Comparison of ENCODE assay signal across 27 mouse cellular contexts in genomic region chr13:31109231-31109630, GRCm38 (mm10).
"Had no signal": no experiment of that assay in that cellular context is flagged by ENCODE, and none has a peak within 500 bp of the region (broad histone marks: within the 10 kb centered on the region; RNA-seq: fewer than 3 reads in every experiment).

No protein-coding gene starts in this region.

- H3K27ac ChIP-seq: gastrocnemius, adult 2 months; heart, adult 2 months; heart, embryonic 13.5 days; heart, embryonic 15.5 days; hindbrain, embryonic 13.5 days; hindbrain, embryonic 15.5 days; hindbrain, postnatal 0 days; kidney, embryonic 15.5 days; kidney, postnatal 0 days; limb, embryonic 13.5 days; liver, embryonic 13.5 days; liver, embryonic 15.5 days had no signal

- H3K4me1 ChIP-seq: heart, embryonic 13.5 days; heart, embryonic 15.5 days; hindbrain, embryonic 13.5 days; hindbrain, embryonic 15.5 days; kidney, embryonic 15.5 days; limb, embryonic 13.5 days; liver, embryonic 13.5 days; liver, embryonic 15.5 days had no signal

- H3K4me2 ChIP-seq: heart, embryonic 11.5 days; heart, embryonic 13.5 days; heart, embryonic 15.5 days; hindbrain, embryonic 13.5 days; hindbrain, embryonic 15.5 days; kidney, embryonic 15.5 days; limb, embryonic 13.5 days; liver, embryonic 11.5 days; liver, embryonic 13.5 days; liver, embryonic 15.5 days had no signal

- ATAC-seq: hindbrain, postnatal 0 days; intestine, embryonic 16.5 days had no signal

- DNase-seq: gastrocnemius, adult 2 months; gastrocnemius, postnatal 14 days; gastrocnemius, postnatal 36 days; heart, adult 2 months; heart, postnatal 14 days; heart, postnatal 36 days; kidney, adult 11 months; kidney, adult 2 months; kidney, adult 9 months; kidney, postnatal 14 days; kidney, postnatal 36 days; layer of hippocampus, adult 9-11 months; layer of hippocampus, postnatal 36 days; liver; liver, embryonic 13.5 days had no signal

- H3K36me3 ChIP-seq: heart, embryonic 13.5 days; heart, embryonic 15.5 days; hindbrain, embryonic 13.5 days; hindbrain, embryonic 15.5 days; kidney, embryonic 15.5 days; limb, embryonic 13.5 days; liver, embryonic 13.5 days; liver, embryonic 15.5 days had no signal

- H3K4me3 ChIP-seq: gastrocnemius, adult 2 months; heart, adult 2 months; heart, embryonic 13.5 days; heart, embryonic 15.5 days; hindbrain, embryonic 13.5 days; hindbrain, embryonic 15.5 days; kidney, embryonic 15.5 days; limb, embryonic 13.5 days; liver, embryonic 13.5 days; liver, embryonic 15.5 days had no signal

- H3K27me3 ChIP-seq: heart, embryonic 13.5 days; heart, embryonic 15.5 days; hindbrain, embryonic 13.5 days; hindbrain, embryonic 15.5 days; kidney, embryonic 15.5 days; limb, embryonic 13.5 days; liver, embryonic 13.5 days; liver, embryonic 15.5 days had no signal

- H3K9me3 ChIP-seq: heart, embryonic 13.5 days; heart, embryonic 15.5 days; hindbrain, embryonic 13.5 days; hindbrain, embryonic 15.5 days; kidney, embryonic 15.5 days; limb, embryonic 13.5 days; liver, embryonic 13.5 days; liver, embryonic 15.5 days had no signal

- H3K9ac ChIP-seq: heart, embryonic 13.5 days; heart, embryonic 15.5 days; hindbrain, embryonic 13.5 days; hindbrain, embryonic 15.5 days; kidney, embryonic 15.5 days; limb, embryonic 13.5 days; liver, embryonic 13.5 days; liver, embryonic 15.5 days had no signal
